Mouse (Mus musculus) liver, adult 2 months (tissue): ENCODE measurements around the gene Pawr. TPM values are rescaled to one million over a fixed set of nuclear protein-coding genes. Genes with fewer than 3 reads are reported as not detected.

ENCODE experiments used
- DNase-seq: peaks from one replicate; pipeline ENCODE4 v3.0.0-alpha.2; 2011; ENCODE audit warnings: low read depth, low spot score; ENCODE audit errors: extremely low read depth
- H3K27ac ChIP-seq: fragments of 200-500 bp; replicated peaks from 2 replicates; pipeline ENCODE4 v1.5.1; 2012; ENCODE audit warnings: low read depth, mild to moderate bottlenecking, control low read depth, inconsistent platforms, low read length; ENCODE audit not compliant: insufficient read depth
- H3K27me3 ChIP-seq: fragments of 200-500 bp; 2 replicates; pipeline ENCODE4 v1.6.1; 2012; ENCODE audit warnings: mild to moderate bottlenecking, moderate library complexity, low read length, inconsistent platforms; ENCODE audit not compliant: control insufficient read depth, insufficient read depth
- H3K36me3 ChIP-seq: fragments of 200-500 bp; 2 replicates; pipeline ENCODE4 v1.6.1; 2012; ENCODE audit warnings: low read length, inconsistent platforms; ENCODE audit not compliant: control insufficient read depth, insufficient read depth
- H3K4me1 ChIP-seq: fragments of 200-500 bp; 2 replicates; pipeline ENCODE4 v1.6.1; 2011; ENCODE audit warnings: low read length; ENCODE audit not compliant: control insufficient read depth, insufficient read depth
- H3K4me3 ChIP-seq: fragments of 200-500 bp; 2 replicates; pipeline ENCODE4 v1.5.1; 2011; ENCODE audit warnings: low read depth, mild to moderate bottlenecking, control low read depth, low read length, moderate library complexity; ENCODE audit not compliant: insufficient read depth
- H3K79me2 ChIP-seq: fragments of 200-500 bp; 2 replicates; pipeline ENCODE4 v1.6.1; 2012; ENCODE audit warnings: inconsistent platforms, mild to moderate bottlenecking, low read length, moderate library complexity; ENCODE audit not compliant: control insufficient read depth, insufficient read depth
- H3K9ac ChIP-seq: fragments of 200-500 bp; 2 replicates; pipeline ENCODE4 v1.6.1; 2012; ENCODE audit warnings: low read depth, mild to moderate bottlenecking, control low read depth, inconsistent platforms, low read length
- CTCF ChIP-seq: fragments of 200-500 bp; IDR thresholded peaks from 2 replicates; pipeline ENCODE4 v1.5.1; 2011; ENCODE audit warnings: low read depth, low read length, control low read depth
- POLR2A ChIP-seq: fragments of 200-500 bp; IDR thresholded peaks from 2 replicates; pipeline ENCODE4 v1.6.1; 2011; ENCODE audit warnings: low read length, control low read depth; ENCODE audit not compliant: insufficient read depth; ENCODE audit errors: extremely low read depth
- WGBS: fragments of 180-500 bp; shearing (Covaris S2); methylation state at CpG from one replicate; pipeline ENCODE4 v1.1.7; 2018; 5-methylcytosine and 5-hydroxymethylcytosine counted together
- polyA plus RNA-seq: library from polyadenylated mRNA; depleted of rRNA; stranded (reverse); fragments of >200 nt; gene quantifications from 2 replicates; pipeline ENCODE4 v1.2.3, GENCODE M21; 2012; rRNA removed
- total RNA-seq: library from RNA; depleted of rRNA; stranded (reverse); fragments of >200 nt; gene quantifications from 2 replicates; pipeline ENCODE4 v1.2.3, GENCODE M21; 2014; rRNA removed

The Pawr gene
- total and polyA plus RNA-seq, 2 experiments: 5.0 to 7.1 TPM

GRCm38 (mm10) chr10:108453561-108453960 is 121.6 kb downstream of the Pawr start:
- peaks cover 11% of the 10 kb centered on the region for H3K4me1 ChIP-seq
- H3K27ac ChIP-seq: 0 out of 2 replicates have a peak overlapping the region, but pooled peaks have one; percentile 15
- no peak overlapping the region for H3K4me3 ChIP-seq
- 18% methylated on average over 2 of the region's 2 CpGs for WGBS
- H3K27me3 ChIP-seq: no peaks in the 10 kb centered on the region
- H3K79me2 ChIP-seq: no peaks in the 10 kb centered on the region
- H3K9ac ChIP-seq: no peak overlapping the region
- H3K36me3 ChIP-seq: no peaks in the 10 kb centered on the region
- DNase-seq: peak; percentile 98
- TF ChIP-seq CTCF: no peak
- TF ChIP-seq POLR2A: no peak

GRCm38 (mm10) chr10:108454691-108455117 is 122.8 kb downstream of the Pawr start:
- peak overlapping the region; percentile 13; the same call in 1 of the 2 replicates for H3K9ac ChIP-seq
- no peak overlapping the region for H3K4me3 ChIP-seq
- H3K27me3 ChIP-seq: no peaks in the 10 kb centered on the region
- H3K4me1 ChIP-seq: peaks cover 5% of the 10 kb centered on the region
- TF ChIP-seq POLR2A: no peak
- TF ChIP-seq CTCF: peak; percentile 41; the same call in 1 of the 2 replicates
- no peaks in the 10 kb centered on the region for H3K36me3 ChIP-seq
- H3K79me2 ChIP-seq: no peaks in the 10 kb centered on the region
- peak; percentile 95 for DNase-seq
- 22% methylated on average over 11 of the region's 11 CpGs for WGBS
- H3K27ac ChIP-seq: peak overlapping the region; percentile 68

- H3K79me2 ChIP-seq: no peaks in the 10 kb centered on the region
- H3K9ac ChIP-seq: peak overlapping the region; percentile 13; the same call in 1 of the 2 replicates
- H3K27me3 ChIP-seq: no peaks in the 10 kb centered on the region
- no peaks in the 10 kb centered on the region for H3K36me3 ChIP-seq
- H3K27ac ChIP-seq: peak overlapping the region; percentile 68
- TF ChIP-seq CTCF (no peak), POLR2A (no peak)
- WGBS: 35% methylated on average over 10 of the region's 10 CpGs
- H3K4me3 ChIP-seq: no peak overlapping the region
- DNase-seq: peak; percentile 76
- H3K4me1 ChIP-seq: peaks cover 5% of the 10 kb centered on the region
Observed at GRCm38 (mm10) chr10:108455204-108455603, 123.3 kb downstream of the Pawr start.

- Histone ChIP-seq H3K27me3 (no peaks in the 10 kb centered on the region), H3K27ac (no peak overlapping the region), H3K9ac (no peak overlapping the region), H3K79me2 (no peaks in the 10 kb centered on the region), H3K36me3 (no peaks in the 10 kb centered on the region), H3K4me3 (no peak overlapping the region), H3K4me1 (peaks cover 5% of the 10 kb centered on the region)
- 92% methylated on average over 2 of the region's 2 CpGs for WGBS
- no peak for TF ChIP-seq POLR2A
- TF ChIP-seq CTCF: no peak
- no peak for DNase-seq
Observed at GRCm38 (mm10) chr10:108455883-108456282, 124.0 kb downstream of the Pawr start.

- Histone ChIP-seq H3K36me3 (no peaks in the 10 kb centered on the region), H3K4me3 (no peak overlapping the region), H3K4me1 (peaks cover 5% of the 10 kb centered on the region), H3K27me3 (no peaks in the 10 kb centered on the region), H3K27ac (no peak overlapping the region), H3K79me2 (no peaks in the 10 kb centered on the region), H3K9ac (no peak overlapping the region)
- WGBS: 100% methylated on average over 2 of the region's 2 CpGs
- DNase-seq: no peak
- TF ChIP-seq POLR2A (no peak), CTCF (no peak)
Observed at GRCm38 (mm10) chr10:108457054-108457453, 125.1 kb downstream of the Pawr start.

GRCm38 (mm10) chr10:108461862-108462261 is 129.9 kb downstream of the Pawr start:
- H3K27me3 ChIP-seq: no peaks in the 10 kb centered on the region
- DNase-seq: no peak
- no peak overlapping the region for H3K4me3 ChIP-seq
- no peaks in the 10 kb centered on the region for H3K36me3 ChIP-seq
- no peak overlapping the region for H3K27ac ChIP-seq
- H3K4me1 ChIP-seq: no peaks in the 10 kb centered on the region
- no peak for TF ChIP-seq POLR2A
- no peaks in the 10 kb centered on the region for H3K79me2 ChIP-seq
- WGBS: 80% methylated on average over 2 of the region's 2 CpGs
- no peak overlapping the region for H3K9ac ChIP-seq

Other genes starting within 250 kb of the Pawr start
- gene Ppp1r12a, start 169.9 kb upstream of the Pawr start, total RNA-seq: 33.8 and 38.5 TPM in 2 replicates
- 4.4 and 5.5 TPM in 2 replicates for gene Ppp1r12a, start 169.9 kb upstream of the Pawr start, polyA plus RNA-seq